Mouse (Mus musculus) heart, postnatal 0 days (tissue): ENCODE measurements around the gene Gm14137.

Experiments
- CTCF ChIP-seq: IDR thresholded peaks from 2 replicates; pipeline ENCODE4 v1.5.1; 2016; ENCODE audit warnings: antibody characterized with exemption, control low read depth, low read depth
- EP300 ChIP-seq: IDR thresholded peaks from 2 replicates; pipeline ENCODE4 v1.6.1; 2016; ENCODE audit warnings: antibody characterized with exemption, low read depth

GRCm38 (mm10) chr2:119136346-119136898, 37.9 kb upstream of the Gm14137 start:
- TF ChIP-seq CTCF (no peak), EP300 (no peak)
